Mouse (Mus musculus) thymus, adult 2 months (tissue): ENCODE results near the gene Hsp90ab1. TPM values are rescaled to one million over a fixed set of nuclear protein-coding genes. Genes with fewer than 3 reads are reported as not detected.
A peak's percentile ranks its signal among the peaks of the same experiment; 100 is the strongest.

Source experiments
- DNase-seq: peaks from one replicate; pipeline ENCODE4 v3.0.0; 2021
- H3K27ac ChIP-seq: fragments of 200-500 bp; 2 replicates; pipeline ENCODE4 v1.5.1; 2012; ENCODE audit warnings: low read length, control low read depth; ENCODE audit not compliant: control insufficient read depth, insufficient read depth
- H3K27me3 ChIP-seq: fragments of 200-500 bp; 2 replicates; pipeline ENCODE4 v1.6.1; 2012; ENCODE audit warnings: mild to moderate bottlenecking, low read length, moderate library complexity, mixed read lengths; ENCODE audit not compliant: control insufficient read depth, insufficient read depth
- H3K36me3 ChIP-seq: fragments of 200-500 bp; 2 replicates; pipeline ENCODE4 v1.6.1; 2012; ENCODE audit warnings: mild to moderate bottlenecking, low read length, moderate library complexity; ENCODE audit not compliant: control insufficient read depth, insufficient read depth
- H3K4me1 ChIP-seq: fragments of 200-500 bp; replicated peaks from 2 replicates; pipeline ENCODE4 v1.6.1; 2012; ENCODE audit warnings: low read length; ENCODE audit not compliant: control insufficient read depth, insufficient read depth
- H3K4me3 ChIP-seq: fragments of 200-500 bp; 2 replicates; pipeline ENCODE4 v1.5.1; 2012; ENCODE audit warnings: mild to moderate bottlenecking, low read length, control low read depth, moderate library complexity; ENCODE audit not compliant: control insufficient read depth, insufficient read depth
- CTCF ChIP-seq: fragments of 200-500 bp; IDR thresholded peaks from 2 replicates; pipeline ENCODE4 v1.5.1; 2012; ENCODE audit warnings: mild to moderate bottlenecking, control low read depth, low read length, moderate library complexity, borderline replicate concordance; ENCODE audit not compliant: control insufficient read depth, poor library complexity, insufficient read depth; ENCODE audit errors: extremely low read depth
- POLR2A ChIP-seq: fragments of 200-500 bp; IDR thresholded peaks from 2 replicates; pipeline ENCODE4 v1.6.1; 2012; ENCODE audit warnings: mild to moderate bottlenecking, low read length, control low read depth, moderate library complexity; ENCODE audit not compliant: control insufficient read depth, poor library complexity, insufficient read depth; ENCODE audit errors: extremely low read depth
- WGBS: fragments of 180-500 bp; shearing (Covaris S2); methylation state at CpG from one replicate; pipeline ENCODE4 v1.1.7; 2018; 5-methylcytosine and 5-hydroxymethylcytosine counted together
- polyA plus RNA-seq: library from polyadenylated mRNA; depleted of rRNA; stranded (reverse); fragments of >200 nt; gene quantifications from 2 replicates; pipeline ENCODE4 v1.2.3, GENCODE M21; 2012

Gene Hsp90ab1
- polyA plus RNA-seq, 1 experiment: 455 TPM

DNA sequence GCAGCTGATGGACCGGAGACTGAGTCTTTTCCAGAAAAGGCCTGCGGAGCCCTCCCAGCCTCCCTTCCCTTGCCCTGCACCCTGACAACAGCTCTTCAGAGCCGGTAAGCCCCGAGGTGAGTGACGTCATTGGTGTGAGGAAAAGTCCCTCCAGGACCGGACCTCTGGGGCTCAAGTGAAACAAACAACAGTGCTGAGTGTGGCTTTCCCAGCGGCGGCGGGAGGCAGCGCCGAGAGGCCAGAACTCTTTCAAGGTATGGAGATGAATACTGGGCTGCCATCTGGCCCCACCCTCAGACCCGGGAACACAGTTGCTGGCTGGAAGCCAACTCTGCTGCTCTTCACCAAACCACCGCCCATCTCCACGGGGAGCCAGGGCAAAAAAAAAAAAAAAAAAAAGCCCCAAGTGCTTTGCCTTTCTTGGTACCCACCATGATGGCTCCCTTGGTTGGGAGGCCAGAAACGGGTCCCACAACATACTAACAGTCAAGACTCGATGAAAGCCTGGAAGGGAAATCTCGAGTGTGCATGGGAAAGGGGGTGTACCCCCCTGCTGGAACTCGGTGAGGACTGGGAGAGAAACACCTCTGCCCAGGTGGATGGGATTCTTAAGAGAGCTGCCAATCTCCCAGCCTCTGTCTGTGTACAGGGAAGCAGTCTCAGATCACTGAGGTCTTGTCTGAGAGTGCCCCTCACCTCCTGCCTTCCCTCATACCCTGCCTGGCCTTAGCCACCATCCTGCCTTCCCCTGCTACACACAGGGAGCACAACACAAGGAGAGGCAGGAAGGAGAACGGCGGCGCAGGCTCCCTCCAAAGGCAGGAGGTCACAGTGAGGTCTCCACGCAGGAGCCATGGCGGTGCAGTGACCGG is 28.8 kb downstream of the Hsp90ab1 start:
- no peak for DNase-seq
- Histone ChIP-seq H3K27ac (no peak overlapping the region), H3K4me3 (no peak overlapping the region), H3K27me3 (no peaks in the 10 kb centered on the region), H3K36me3 (no peaks in the 10 kb centered on the region; the same call in 1 of the 2 replicates), H3K4me1 (peaks cover 22% of the 10 kb centered on the region)
- TF ChIP-seq CTCF (no peak), POLR2A (no peak)
- 30% methylated on average over 24 of the region's 24 CpGs for WGBS

DNA sequence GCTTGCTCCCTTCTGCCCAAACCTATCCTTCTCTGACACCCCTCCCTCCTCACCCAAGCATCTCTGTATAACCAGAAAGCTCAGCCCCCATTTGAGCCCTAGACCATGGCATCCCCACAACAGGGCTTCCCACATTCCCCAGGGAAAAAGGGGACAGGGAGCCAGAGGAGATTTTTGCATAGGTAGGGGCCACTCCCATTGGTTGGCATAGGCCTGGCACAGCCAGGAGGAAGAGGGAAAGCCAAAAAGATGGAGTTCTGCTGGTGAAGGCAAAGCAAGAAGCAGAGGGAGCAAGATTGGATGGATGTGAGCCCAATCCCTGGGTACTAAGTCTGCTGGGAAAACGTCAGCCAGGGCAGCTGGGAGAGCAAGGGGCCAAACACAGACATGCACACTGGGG is 30.0 kb downstream of the Hsp90ab1 start:
- no peak for TF ChIP-seq POLR2A
- no peak for TF ChIP-seq CTCF
- 69% methylated on average over 1 of the region's 1 CpGs for WGBS
- Histone ChIP-seq H3K27me3 (no peaks in the 10 kb centered on the region), H3K36me3 (no peaks in the 10 kb centered on the region; the same call in 1 of the 2 replicates), H3K4me3 (no peak overlapping the region), H3K27ac (no peak overlapping the region), H3K4me1 (peaks cover 17% of the 10 kb centered on the region)
- no peak for DNase-seq

- TF ChIP-seq CTCF (no peak), POLR2A (no peak)
- Histone ChIP-seq H3K27ac (no peak overlapping the region), H3K36me3 (no peaks in the 10 kb centered on the region; the same call in 1 of the 2 replicates), H3K4me1 (peaks cover 17% of the 10 kb centered on the region), H3K4me3 (no peak overlapping the region), H3K27me3 (no peaks in the 10 kb centered on the region)
- DNase-seq: no peak
- 77% methylated on average over 2 of the region's 2 CpGs for WGBS
Measured at GRCm38 (mm10) chr17:45542705-45543104, 30.4 kb downstream of the Hsp90ab1 start.

GRCm38 (mm10) chr17:45542129-45542528 is 30.9 kb downstream of the Hsp90ab1 start:
- no peaks in the 10 kb centered on the region; the same call in 1 of the 2 replicates for H3K27me3 ChIP-seq
- no peak overlapping the region for H3K4me3 ChIP-seq
- no peak for TF ChIP-seq POLR2A
- no peak for TF ChIP-seq CTCF
- WGBS: 44% methylated on average over 6 of the region's 6 CpGs
- DNase-seq: no peak
- no peaks in the 10 kb centered on the region; the same call in 1 of the 2 replicates for H3K36me3 ChIP-seq
- no peak overlapping the region for H3K27ac ChIP-seq
- peaks cover 15% of the 10 kb centered on the region for H3K4me1 ChIP-seq

DNA sequence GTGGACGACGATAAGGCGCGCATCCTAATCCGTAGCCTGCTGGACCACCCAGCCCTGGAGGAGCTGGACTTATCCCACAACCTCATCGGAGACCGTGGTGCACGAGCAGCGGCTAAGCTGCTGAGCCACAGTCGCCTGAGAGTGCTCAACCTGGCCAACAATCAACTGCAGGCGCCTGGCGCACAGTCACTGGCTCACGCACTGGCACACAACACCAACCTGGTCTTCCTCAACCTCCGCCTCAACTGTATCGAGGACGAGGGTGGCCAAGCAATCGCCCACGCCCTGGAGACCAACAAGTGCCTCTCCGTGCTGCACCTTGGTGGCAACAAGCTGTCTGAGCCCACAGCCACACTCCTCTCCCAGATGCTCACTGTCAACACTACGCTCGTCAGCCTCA is 33.4 kb downstream of the Hsp90ab1 start:
- no peaks in the 10 kb centered on the region; the same call in 1 of the 2 replicates for H3K27me3 ChIP-seq
- no peak overlapping the region for H3K4me3 ChIP-seq
- H3K36me3 ChIP-seq: no peaks in the 10 kb centered on the region
- no peak for DNase-seq
- 79% methylated on average over 21 of the region's 21 CpGs for WGBS
- TF ChIP-seq CTCF (0 out of 2 replicates have a peak, but pooled peaks have one; percentile 14), POLR2A (no peak)
- H3K4me1 ChIP-seq: peaks cover 5% of the 10 kb centered on the region
- no peak overlapping the region for H3K27ac ChIP-seq

DNA sequence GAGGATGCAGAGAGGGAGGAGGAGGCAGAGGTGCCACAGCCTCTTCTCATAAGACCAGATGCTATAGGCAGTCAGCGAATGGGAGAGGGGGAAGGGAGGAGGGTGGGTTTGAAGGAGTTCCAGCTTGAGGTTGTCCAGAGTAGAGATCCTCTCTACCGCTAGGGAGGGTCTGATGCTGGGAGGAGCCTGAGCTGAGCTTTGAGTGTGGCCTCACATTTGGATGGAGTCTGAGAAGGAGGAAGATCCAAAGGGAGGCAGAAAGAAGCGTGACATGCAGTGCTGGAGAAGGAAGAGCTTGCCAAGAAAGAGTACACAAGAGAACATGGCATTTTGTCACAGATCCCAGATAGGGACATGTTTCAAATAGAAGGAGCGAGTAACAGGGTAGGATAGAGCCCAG is 34.7 kb downstream of the Hsp90ab1 start:
- Histone ChIP-seq H3K27me3 (no peaks in the 10 kb centered on the region; the same call in 1 of the 2 replicates), H3K27ac (no peak overlapping the region), H3K4me3 (no peak overlapping the region), H3K36me3 (no peaks in the 10 kb centered on the region), H3K4me1 (no peaks in the 10 kb centered on the region)
- DNase-seq: no peak
- WGBS: 71% methylated on average over 4 of the region's 4 CpGs
- TF ChIP-seq CTCF (no peak), POLR2A (no peak)

GRCm38 (mm10) chr17:45536264-45536663 is 36.8 kb downstream of the Hsp90ab1 start:
- no peaks in the 10 kb centered on the region for H3K4me1 ChIP-seq
- 19% methylated on average over 5 of the region's 5 CpGs for WGBS
- H3K4me3 ChIP-seq: no peak overlapping the region
- no peak for DNase-seq
- TF ChIP-seq POLR2A (no peak), CTCF (no peak)
- H3K36me3 ChIP-seq: no peaks in the 10 kb centered on the region
- H3K27me3 ChIP-seq: peaks cover 2% of the 10 kb centered on the region; the same call in 1 of the 2 replicates
- H3K27ac ChIP-seq: no peak overlapping the region
